Mouse (Mus musculus) adrenal gland, postnatal 10 days (tissue): ENCODE measurements around the gene Ctnna2. TPM values are rescaled to one million over a fixed set of nuclear protein-coding genes. Genes with fewer than 3 reads are reported as not detected.
A peak's percentile ranks its signal among the peaks of the same experiment; 100 is the strongest.

Source experiments
- DNase-seq: peaks from one replicate; pipeline ENCODE4 v3.0.0; 2021; ENCODE audit warnings: mixed read lengths
- total RNA-seq, 2 experiments: library from RNA; stranded (reverse); gene quantifications; 2 replicates each; pipeline ENCODE4 v1.2.3; 2021

Gene Ctnna2
- total RNA-seq, 2 experiments from 2014 or later: 3.0 to 6.3 TPM

- no peak for DNase-seq
Measured at GRCm38 (mm10) chr6:77278794-77279193, 700.7 kb downstream of the Ctnna2 start.

- DNase-seq: no peak
Measured at GRCm38 (mm10) chr6:77265163-77265562, 714.3 kb downstream of the Ctnna2 start.

- DNase-seq: peak; percentile 30
Measured at GRCm38 (mm10) chr6:77257358-77258105, 722.0 kb downstream of the Ctnna2 start.

- DNase-seq: no peak
Measured at GRCm38 (mm10) chr6:77256348-77256747, 723.2 kb downstream of the Ctnna2 start.

GRCm38 (mm10) chr6:77253480-77253879 is 726.0 kb downstream of the Ctnna2 start:
- DNase-seq: no peak

- peak; percentile 16 for DNase-seq
Measured at GRCm38 (mm10) chr6:77243541-77244231, 735.8 kb downstream of the Ctnna2 start.

GRCm38 (mm10) chr6:77242601-77243406 is 736.7 kb downstream of the Ctnna2 start, which contains the start of gene Lrrtm1:
Gene Lrrtm1 (plus strand): TSS chr6:77242689.
- DNase-seq: peak; percentile 57

- peak; percentile 46 for DNase-seq
Measured at GRCm38 (mm10) chr6:77240426-77240825, 739.1 kb downstream of the Ctnna2 start.

- DNase-seq: peak; percentile 64
Measured at GRCm38 (mm10) chr6:77222849-77223638, 756.5 kb downstream of the Ctnna2 start.

GRCm38 (mm10) chr6:77220776-77221175 is 758.7 kb downstream of the Ctnna2 start:
- no peak for DNase-seq

GRCm38 (mm10) chr6:77218875-77219274 is 760.6 kb downstream of the Ctnna2 start:
- DNase-seq: peak; percentile 10

GRCm38 (mm10) chr6:77215322-77215721 is 764.2 kb downstream of the Ctnna2 start:
- no peak for DNase-seq

GRCm38 (mm10) chr6:77213757-77214409 is 765.6 kb downstream of the Ctnna2 start:
- DNase-seq: no peak

- no peak for DNase-seq
Measured at GRCm38 (mm10) chr6:77209929-77210328, 769.6 kb downstream of the Ctnna2 start.

- DNase-seq: no peak
Measured at GRCm38 (mm10) chr6:77209183-77209582, 770.3 kb downstream of the Ctnna2 start.

GRCm38 (mm10) chr6:77199375-77199774 is 780.1 kb downstream of the Ctnna2 start:
- DNase-seq: no peak

- DNase-seq: no peak
Measured at GRCm38 (mm10) chr6:77196650-77197049, 782.8 kb downstream of the Ctnna2 start.

- no peak for DNase-seq
Measured at GRCm38 (mm10) chr6:77191635-77192034, 787.9 kb downstream of the Ctnna2 start.

- no peak for DNase-seq
Measured at GRCm38 (mm10) chr6:77188628-77189027, 790.9 kb downstream of the Ctnna2 start.

GRCm38 (mm10) chr6:77185751-77186150 is 793.7 kb downstream of the Ctnna2 start:
- DNase-seq: no peak

GRCm38 (mm10) chr6:77184896-77185295 is 794.6 kb downstream of the Ctnna2 start:
- DNase-seq: no peak
